Mouse (Mus musculus) urinary bladder, postnatal 4 days (tissue): ENCODE measurements around the gene Olfr601.
"Not testable (repeated sequence)": the region's sequence is repeated elsewhere in the genome, so short reads cannot be mapped to it uniquely, and the experiment has no call there.

Experiments used
- DNase-seq, 2 experiments: peaks; one replicate each; pipeline ENCODE4 v3.0.0; 2021 to 2022; ENCODE audit warnings: low spot score in 2 of 2

The Olfr601 gene

GRCm38 (mm10) chr7:103362555-103362954 lies at the start of gene Olfr601:
Gene Olfr601, minus strand, starts transcription at chr7:103362655.
- no peak for DNase-seq

GRCm38 (mm10) chr7:103406521-103407055 lies 44.1 kb upstream of the Olfr601 start:
- not testable (repeated sequence) for DNase-seq

GRCm38 (mm10) chr7:103398981-103399380 lies 36.5 kb upstream of the Olfr601 start:
- no peak for DNase-seq

GRCm38 (mm10) chr7:103397758-103398157 lies 35.3 kb upstream of the Olfr601 start:
- no peak for DNase-seq

GRCm38 (mm10) chr7:103386077-103386476 lies 23.6 kb upstream of the Olfr601 start, which contains the start of gene Olfr603:
Gene Olfr603, minus strand, starts transcription at chr7:103386177.
- no peak for DNase-seq

- DNase-seq, result no peak
Measured at GRCm38 (mm10) chr7:103349569-103349968, 12.9 kb downstream of the Olfr601 start, which contains the start of gene Olfr600. Gene Olfr600, minus strand, starts transcription at chr7:103349669.

GRCm38 (mm10) chr7:103335617-103336016 lies 26.8 kb downstream of the Olfr601 start, which contains the start of gene Olfr599:
Gene Olfr599, plus strand, starts transcription at chr7:103335917.
- no peak for DNase-seq

GRCm38 (mm10) chr7:103323268-103323667 lies 39.2 kb downstream of the Olfr601 start, which contains the start of gene Olfr598:
Gene Olfr598, plus strand, starts transcription at chr7:103323568.
- no peak for DNase-seq

GRCm38 (mm10) chr7:103316015-103316414 lies 46.4 kb downstream of the Olfr601 start, which contains the start of gene Olfr597:
Gene Olfr597, plus strand, starts transcription at chr7:103316315.
- not testable (repeated sequence) for DNase-seq
